Mouse (Mus musculus) heart, postnatal 0 days (tissue): ENCODE measurements around the gene Stx3.

ENCODE experiments used
- CTCF ChIP-seq: IDR thresholded peaks from 2 replicates; pipeline ENCODE4 v1.5.1; 2016; ENCODE audit warnings: antibody characterized with exemption, control low read depth, low read depth
- EP300 ChIP-seq: IDR thresholded peaks from 2 replicates; pipeline ENCODE4 v1.6.1; 2016; ENCODE audit warnings: antibody characterized with exemption, low read depth

GRCm38 (mm10) chr19:11727304-11727703, 91.9 kb downstream of the Stx3 start:
- TF ChIP-seq CTCF (no peak), EP300 (no peak)
